Mouse (Mus musculus) lung, postnatal 0 days (tissue): ENCODE measurements around the gene Palld.

ENCODE experiments used
- CTCF ChIP-seq: IDR thresholded peaks from 2 replicates; pipeline ENCODE4 v1.5.1; 2016; ENCODE audit warnings: antibody characterized with exemption, mild to moderate bottlenecking
- EP300 ChIP-seq: IDR thresholded peaks from 2 replicates; pipeline ENCODE4 v1.6.1; 2016; ENCODE audit warnings: antibody characterized with exemption, mild to moderate bottlenecking, control low read depth

DNA sequence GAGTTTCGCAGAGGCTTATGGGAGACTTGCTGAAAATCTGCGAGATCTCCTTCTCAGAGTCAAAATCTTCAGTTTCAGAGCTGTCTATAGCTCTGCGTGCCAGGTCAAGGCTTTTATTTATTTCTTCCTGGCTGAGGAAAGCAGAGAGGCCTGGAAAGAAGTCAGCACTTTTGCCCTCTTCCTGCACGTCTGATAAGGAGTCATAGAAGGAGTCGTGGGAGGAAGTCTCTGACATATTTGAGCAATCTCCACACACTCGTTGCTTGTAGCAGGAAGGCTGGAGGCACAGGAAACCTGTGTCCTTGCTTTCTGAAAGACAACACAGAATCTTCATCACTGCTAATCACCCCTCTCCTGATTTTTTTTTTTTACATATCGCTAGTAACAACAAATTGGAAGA is 24.9 kb downstream of the Palld start:
- TF ChIP-seq CTCF: no peak
- TF ChIP-seq EP300: no peak
